Mouse (Mus musculus) liver, adult 2 months (tissue): ENCODE data around the gene Nck2. TPM values are rescaled to one million over a fixed set of nuclear protein-coding genes. Genes with fewer than 3 reads are reported as not detected.
A peak's percentile ranks its signal among the peaks of the same experiment; 100 is the strongest.

Experiments used
- DNase-seq: peaks from one replicate; pipeline ENCODE4 v3.0.0-alpha.2; 2011; ENCODE audit warnings: low read depth, low spot score; ENCODE audit errors: extremely low read depth
- H3K27ac ChIP-seq: fragments of 200-500 bp; replicated peaks from 2 replicates; pipeline ENCODE4 v1.5.1; 2012; ENCODE audit warnings: low read depth, mild to moderate bottlenecking, control low read depth, inconsistent platforms, low read length; ENCODE audit not compliant: insufficient read depth
- H3K27me3 ChIP-seq: fragments of 200-500 bp; 2 replicates; pipeline ENCODE4 v1.6.1; 2012; ENCODE audit warnings: mild to moderate bottlenecking, moderate library complexity, low read length, inconsistent platforms; ENCODE audit not compliant: control insufficient read depth, insufficient read depth
- H3K36me3 ChIP-seq: fragments of 200-500 bp; 2 replicates; pipeline ENCODE4 v1.6.1; 2012; ENCODE audit warnings: low read length, inconsistent platforms; ENCODE audit not compliant: control insufficient read depth, insufficient read depth
- H3K4me1 ChIP-seq: fragments of 200-500 bp; 2 replicates; pipeline ENCODE4 v1.6.1; 2011; ENCODE audit warnings: low read length; ENCODE audit not compliant: control insufficient read depth, insufficient read depth
- H3K4me3 ChIP-seq: fragments of 200-500 bp; 2 replicates; pipeline ENCODE4 v1.5.1; 2011; ENCODE audit warnings: low read depth, mild to moderate bottlenecking, control low read depth, low read length, moderate library complexity; ENCODE audit not compliant: insufficient read depth
- H3K79me2 ChIP-seq: fragments of 200-500 bp; 2 replicates; pipeline ENCODE4 v1.6.1; 2012; ENCODE audit warnings: inconsistent platforms, mild to moderate bottlenecking, low read length, moderate library complexity; ENCODE audit not compliant: control insufficient read depth, insufficient read depth
- H3K9ac ChIP-seq: fragments of 200-500 bp; 2 replicates; pipeline ENCODE4 v1.6.1; 2012; ENCODE audit warnings: low read depth, mild to moderate bottlenecking, control low read depth, inconsistent platforms, low read length
- CTCF ChIP-seq: fragments of 200-500 bp; IDR thresholded peaks from 2 replicates; pipeline ENCODE4 v1.5.1; 2011; ENCODE audit warnings: low read depth, low read length, control low read depth
- POLR2A ChIP-seq: fragments of 200-500 bp; IDR thresholded peaks from 2 replicates; pipeline ENCODE4 v1.6.1; 2011; ENCODE audit warnings: low read length, control low read depth; ENCODE audit not compliant: insufficient read depth; ENCODE audit errors: extremely low read depth
- WGBS: fragments of 180-500 bp; shearing (Covaris S2); methylation state at CpG from one replicate; pipeline ENCODE4 v1.1.7; 2018; 5-methylcytosine and 5-hydroxymethylcytosine counted together
- polyA plus RNA-seq: library from polyadenylated mRNA; depleted of rRNA; stranded (reverse); fragments of >200 nt; gene quantifications from 2 replicates; pipeline ENCODE4 v1.2.3, GENCODE M21; 2012
- total RNA-seq: library from RNA; depleted of rRNA; stranded (reverse); fragments of >200 nt; gene quantifications from 2 replicates; pipeline ENCODE4 v1.2.3, GENCODE M21; 2014

Gene Nck2
- total and polyA plus RNA-seq, 2 experiments, result 2.5 to 3.0 TPM

DNA sequence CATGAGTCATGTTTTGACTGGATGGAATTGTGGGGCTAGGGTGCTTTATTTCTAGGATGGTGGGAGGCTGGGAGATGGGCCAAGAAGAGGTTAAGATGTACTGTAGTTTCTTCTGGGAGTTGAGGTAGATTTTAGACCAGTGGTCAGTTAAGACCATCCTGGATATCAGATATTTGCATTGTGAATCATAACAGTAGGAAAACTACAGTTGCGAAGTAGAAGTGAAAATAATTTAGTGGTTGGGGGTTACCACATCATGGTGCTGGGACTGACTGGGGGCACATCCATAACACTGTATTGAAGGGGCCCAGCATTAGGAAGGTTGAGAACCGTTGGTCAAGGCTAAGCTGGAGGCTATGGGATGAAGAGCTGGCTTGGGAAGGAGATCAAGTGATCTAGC lies 1.8 kb upstream of the Nck2 start:
- 91% methylated on average over 2 of the region's 2 CpGs for WGBS
- no peak for TF ChIP-seq POLR2A
- TF ChIP-seq CTCF, result no peak

DNA sequence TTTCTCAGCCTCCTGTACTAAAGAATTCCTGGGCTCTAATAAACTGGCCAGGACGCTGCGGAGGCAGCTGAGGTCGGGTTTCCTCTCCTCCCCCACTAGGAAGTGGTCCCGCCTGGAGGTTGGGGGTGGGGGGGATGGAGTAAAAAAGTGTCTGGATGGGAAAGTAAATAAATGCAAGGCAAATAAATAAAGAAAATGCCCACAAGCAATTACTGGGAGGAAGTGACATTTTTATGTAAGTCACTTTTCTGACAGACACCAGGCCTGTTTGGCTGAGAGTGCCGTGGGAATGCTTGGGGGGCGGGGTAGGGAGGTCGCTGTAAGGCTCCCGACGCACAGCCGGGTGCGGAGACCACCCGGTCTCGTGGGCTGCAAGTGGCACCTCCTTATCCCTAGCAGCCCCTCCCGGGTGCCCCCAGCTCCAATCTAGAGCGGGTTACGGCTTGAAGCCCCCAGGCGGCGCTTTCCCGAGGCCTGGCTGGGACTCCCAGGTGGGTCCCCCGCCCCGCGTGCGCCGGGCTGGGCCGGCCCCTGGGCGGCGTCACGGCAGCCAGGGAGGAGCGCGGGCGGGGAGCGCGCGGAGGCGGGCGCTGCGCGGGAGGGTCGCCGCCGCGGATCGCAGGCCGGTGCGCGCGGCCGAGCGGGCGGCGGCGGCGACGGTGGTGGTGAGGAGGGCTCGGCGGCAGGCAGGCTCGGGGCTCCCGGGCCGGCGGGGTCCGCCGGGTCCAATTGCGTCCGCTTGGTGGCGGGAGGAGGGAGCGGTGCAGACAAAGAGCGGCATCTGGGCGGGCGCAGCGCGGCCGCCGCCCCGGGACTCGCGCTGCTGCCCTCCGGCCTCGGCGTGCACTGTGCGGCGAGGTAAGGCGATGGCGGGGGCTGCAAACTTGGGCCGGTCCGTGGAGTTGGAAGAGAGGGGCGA lies 1.1 kb downstream of the Nck2 start:
- no peaks in the 10 kb centered on the region for H3K36me3 ChIP-seq
- peak overlapping the region; percentile 80 for H3K9ac ChIP-seq
- H3K79me2 ChIP-seq, result no peaks in the 10 kb centered on the region
- TF ChIP-seq CTCF, result no peak
- H3K4me3 ChIP-seq, result peak overlapping the region; percentile 83
- under 1% methylated on average over 83 of the region's 86 CpGs for WGBS
- H3K27ac ChIP-seq, result peak overlapping the region; percentile 63
- H3K27me3 ChIP-seq, result no peaks in the 10 kb centered on the region
- H3K4me1 ChIP-seq, result peaks cover 4% of the 10 kb centered on the region; the same call in 1 of the 2 replicates
- peak; percentile 27 for DNase-seq

More for the DNA sequence above, 1.8 kb upstream of the Nck2 start:
- no peak overlapping the region for H3K9ac ChIP-seq
- H3K79me2 ChIP-seq, result no peaks in the 10 kb centered on the region
- no peak for DNase-seq
- H3K4me3 ChIP-seq, result no peak overlapping the region
- H3K4me1 ChIP-seq, result peaks cover 4% of the 10 kb centered on the region; the same call in 1 of the 2 replicates
- no peaks in the 10 kb centered on the region for H3K36me3 ChIP-seq
- H3K27ac ChIP-seq, result no peak overlapping the region
- H3K27me3 ChIP-seq, result no peaks in the 10 kb centered on the region

DNA sequence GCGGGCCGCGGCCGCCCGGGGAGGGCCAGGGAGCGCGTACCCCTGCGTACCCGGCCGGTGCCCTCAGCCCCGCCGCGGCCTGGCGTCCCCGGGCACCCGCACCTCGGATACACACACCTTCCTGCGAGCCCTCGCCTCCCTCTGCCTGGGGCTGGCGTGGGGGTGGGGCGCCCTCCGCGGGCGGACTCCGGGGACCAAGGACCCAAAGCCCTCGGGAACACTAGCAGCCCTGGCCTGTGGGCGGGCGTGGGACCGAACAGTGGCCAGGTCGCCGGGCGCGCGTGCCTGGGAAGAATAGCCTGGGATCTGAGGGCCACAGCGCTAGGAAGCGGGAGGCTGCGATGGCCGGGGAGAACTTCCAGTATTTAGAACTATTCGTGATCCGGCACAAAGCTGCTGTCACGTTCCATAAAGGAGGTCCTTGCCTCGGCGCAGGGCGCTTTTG lies 1.7 kb downstream of the Nck2 start:
- peaks cover 4% of the 10 kb centered on the region; the same call in 1 of the 2 replicates for H3K4me1 ChIP-seq
- under 1% methylated on average over 44 of the region's 44 CpGs for WGBS

DNA sequence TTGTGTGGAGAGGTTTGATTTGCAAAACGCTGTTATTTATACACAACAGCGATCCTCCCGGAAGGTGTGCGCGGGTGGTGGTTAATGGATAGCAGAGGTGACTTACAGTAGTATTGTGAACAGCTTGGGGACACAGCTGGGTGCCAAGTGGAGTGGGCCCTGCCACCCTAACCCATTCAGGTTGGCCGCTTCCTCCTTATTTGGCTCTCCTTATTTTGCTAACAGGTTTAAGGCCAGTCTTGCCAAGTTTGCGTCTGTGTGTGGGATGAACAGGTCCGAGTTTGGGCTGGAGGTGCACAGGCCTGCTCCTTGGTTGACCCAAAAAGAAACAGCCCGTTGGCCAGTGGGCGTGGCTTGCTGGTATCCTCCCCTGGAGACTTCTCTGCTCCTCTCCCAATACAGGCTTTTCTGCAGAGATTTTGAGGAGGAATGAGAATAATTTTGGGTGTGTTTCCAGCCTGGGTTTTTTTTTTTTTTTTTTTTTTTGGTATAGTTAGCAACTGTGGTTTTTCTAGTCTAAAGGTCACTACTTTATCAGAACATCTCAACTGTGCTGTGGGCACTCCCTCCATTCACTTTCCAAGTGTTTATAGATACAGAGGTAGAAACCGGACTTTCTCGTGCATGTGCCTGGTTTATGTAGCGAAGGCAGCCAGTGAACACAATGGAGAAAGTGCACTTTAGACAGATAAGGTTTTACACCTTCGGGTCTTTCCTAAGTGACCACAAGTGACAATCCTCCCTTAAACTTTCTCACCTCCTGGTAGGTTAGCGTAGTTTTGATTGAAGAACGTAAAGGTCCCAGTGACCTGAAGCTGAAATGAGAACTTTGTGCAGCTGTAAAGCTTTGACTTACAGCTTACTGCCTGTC lies 2.6 kb downstream of the Nck2 start:
- peak; percentile 33 for DNase-seq
- H3K79me2 ChIP-seq, result no peaks in the 10 kb centered on the region; the same call in 1 of the 2 replicates
- no peak overlapping the region for H3K27ac ChIP-seq
- H3K9ac ChIP-seq, result peak overlapping the region; percentile 35; the same call in 1 of the 2 replicates
- TF ChIP-seq CTCF (no peak), POLR2A (no peak)
- H3K27me3 ChIP-seq, result no peaks in the 10 kb centered on the region
- peaks cover 4% of the 10 kb centered on the region; the same call in 1 of the 2 replicates for H3K4me1 ChIP-seq
- 16% methylated on average over 16 of the region's 16 CpGs for WGBS
- H3K36me3 ChIP-seq, result no peaks in the 10 kb centered on the region
- H3K4me3 ChIP-seq, result peak overlapping the region; percentile 83

More for the DNA sequence above, 1.7 kb downstream of the Nck2 start:
- H3K4me3 ChIP-seq, result peak overlapping the region; percentile 83
- DNase-seq, result no peak
- peak overlapping the region; percentile 80 for H3K9ac ChIP-seq
- no peaks in the 10 kb centered on the region for H3K36me3 ChIP-seq
- TF ChIP-seq CTCF (no peak), POLR2A (no peak)
- H3K27me3 ChIP-seq, result no peaks in the 10 kb centered on the region
- no peaks in the 10 kb centered on the region; the same call in 1 of the 2 replicates for H3K79me2 ChIP-seq
- H3K27ac ChIP-seq, result no peak overlapping the region; the same call in 1 of the 2 replicates

DNA sequence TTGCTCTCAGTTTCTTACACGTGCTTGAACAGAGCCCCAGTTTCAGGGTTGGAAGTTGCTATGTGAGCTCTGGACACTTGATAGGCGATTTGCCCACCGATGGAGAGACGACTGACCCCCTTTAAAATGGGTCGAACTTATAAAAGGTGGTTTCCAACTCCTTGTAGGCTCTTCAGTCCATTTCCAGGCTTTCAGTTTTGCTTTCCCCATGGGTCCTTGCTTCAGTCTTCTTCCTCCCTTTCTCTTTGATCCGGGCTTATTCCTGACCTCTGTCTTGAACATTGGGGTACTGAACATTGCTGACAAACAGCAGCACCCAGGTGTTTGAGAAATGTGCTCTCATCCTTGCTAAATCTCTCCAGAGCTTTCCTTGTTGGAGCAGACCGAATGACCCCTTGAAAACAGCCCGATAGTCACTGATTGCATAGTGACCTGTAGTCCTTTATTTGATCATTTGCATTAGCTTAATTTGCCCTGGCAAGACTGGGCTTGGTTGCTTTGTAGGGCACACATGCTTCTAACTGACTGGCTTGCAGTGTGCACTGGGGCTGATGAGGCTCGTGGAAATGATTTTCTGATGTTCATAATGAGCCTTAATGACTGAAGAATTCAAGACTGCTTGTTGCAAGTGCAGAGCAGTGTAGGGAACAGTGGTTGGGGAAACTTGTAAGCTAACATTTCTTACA lies 3.4 kb downstream of the Nck2 start:
- no peak for DNase-seq
- Histone ChIP-seq H3K27me3 (no peaks in the 10 kb centered on the region), H3K4me1 (peaks cover 4% of the 10 kb centered on the region; the same call in 1 of the 2 replicates), H3K4me3 (peak overlapping the region; percentile 3; the same call in 1 of the 2 replicates), H3K79me2 (no peaks in the 10 kb centered on the region; the same call in 1 of the 2 replicates), H3K9ac (no peak overlapping the region), H3K36me3 (no peaks in the 10 kb centered on the region), H3K27ac (no peak overlapping the region)
- WGBS, result 43% methylated on average over 9 of the region's 9 CpGs
- no peak for TF ChIP-seq POLR2A
- no peak for TF ChIP-seq CTCF
